Mouse (Mus musculus) intestine, embryonic 16.5 days (tissue): ENCODE measurements around the gene Plaur. TPM values are rescaled to one million over a fixed set of nuclear protein-coding genes. Genes with fewer than 3 reads are reported as not detected.
"Not testable (repeated sequence)": the region's sequence is repeated elsewhere in the genome, so short reads cannot be mapped to it uniquely, and the experiment has no call there.

Source experiments
- ATAC-seq: fragments of 200-750 bp; cut with Nextera tagmentation; 2 replicates; pipeline ENCODE4 v1.8.0; 2017; ENCODE audit warnings: moderate TSS enrichment, moderate library complexity
- H3K27ac ChIP-seq: fragments of 300-500 bp; sonication (generic); 2 replicates; pipeline ENCODE4 v1.5.1; 2014; ENCODE audit warnings: mild to moderate bottlenecking, low read length
- H3K27me3 ChIP-seq: fragments of 300-500 bp; sonication (generic); replicated peaks from 2 replicates; pipeline ENCODE4 v1.6.1; 2014; ENCODE audit warnings: low read length, control low read depth, mixed read lengths; ENCODE audit not compliant: control insufficient read depth, insufficient read depth
- H3K36me3 ChIP-seq: fragments of 300-500 bp; sonication (generic); 2 replicates; pipeline ENCODE4 v1.6.1; 2014; ENCODE audit warnings: low read length, control low read depth; ENCODE audit not compliant: control insufficient read depth, insufficient read depth
- H3K4me1 ChIP-seq: fragments of 300-500 bp; sonication (generic); 2 replicates; pipeline ENCODE4 v1.6.1; 2014; ENCODE audit warnings: low read length, control low read depth, mixed read lengths; ENCODE audit not compliant: control insufficient read depth, insufficient read depth
- H3K4me2 ChIP-seq: fragments of 300-500 bp; sonication (generic); 2 replicates; pipeline ENCODE4 v1.6.1; 2014; ENCODE audit warnings: low read depth, low read length, control low read depth
- H3K4me3 ChIP-seq: fragments of 300-500 bp; sonication (generic); 2 replicates; pipeline ENCODE4 v1.5.1; 2014; ENCODE audit warnings: mild to moderate bottlenecking, low read length
- H3K9ac ChIP-seq: fragments of 300-500 bp; sonication (generic); 2 replicates; pipeline ENCODE4 v1.6.1; 2014; ENCODE audit warnings: low read depth, low read length
- H3K9me3 ChIP-seq: fragments of 300-500 bp; sonication (generic); 2 replicates; pipeline ENCODE4 v1.6.1; 2016; ENCODE audit warnings: low read length, control low read depth; ENCODE audit not compliant: control insufficient read depth
- WGBS: fragments of 180-500 bp; shearing (Covaris S2); extraction: QIAGEN DNeasy Blood & Tissue Kit; methylation state at CpG from one replicate; pipeline ENCODE4 v1.1.7; 2014; 5-methylcytosine and 5-hydroxymethylcytosine counted together
- polyA plus RNA-seq: library from polyadenylated mRNA; unstranded; fragments of >200 nt; fragmentation: Nextera tagmentation; extraction: Ambion mirVana; gene quantifications from 2 replicates; pipeline ENCODE4 v1.2.1, GENCODE M21; 2015

Gene Plaur
- polyA plus RNA-seq, 1 experiment from 2014 or later, result 9.7 TPM

- Histone ChIP-seq H3K27ac (peak within 1 kb of the TSS; percentile 97), H3K9ac (peak within 1 kb of the TSS; percentile 92), H3K4me3 (peak within 1 kb of the TSS; percentile 72), H3K9me3 (no peaks in the 10 kb centered on the region), H3K4me1 (peaks cover 37% of the 10 kb centered on the region), H3K36me3 (no peaks in the 10 kb centered on the region), H3K27me3 (no peaks in the 10 kb centered on the region; the same call in 1 of the 2 replicates), H3K4me2 (peak within 1 kb of the TSS; percentile 89)
- ATAC-seq, result peak; percentile 87
- WGBS, result under 1% methylated on average over 81 of the region's 84 CpGs
Measured at GRCm38 (mm10) chr7:24506838-24507725, 44.8 kb downstream of the Plaur start, which contains the start of gene Zfp428. Gene Zfp428, plus strand, starts transcription at chr7:24507006.

- ATAC-seq, result peak; percentile 42
- no peaks in the 10 kb centered on the region for H3K36me3 ChIP-seq
- H3K9ac ChIP-seq, result peak overlapping the region; percentile 92
- peak overlapping the region; percentile 89 for H3K4me2 ChIP-seq
- peak overlapping the region; percentile 97 for H3K27ac ChIP-seq
- WGBS, result under 1% methylated on average over 20 of the region's 20 CpGs
- H3K4me3 ChIP-seq, result peak overlapping the region; percentile 72
- no peaks in the 10 kb centered on the region for H3K27me3 ChIP-seq
- H3K9me3 ChIP-seq, result no peaks in the 10 kb centered on the region
- H3K4me1 ChIP-seq, result peaks cover 37% of the 10 kb centered on the region
Measured at GRCm38 (mm10) chr7:24507726-24508114, 45.4 kb downstream of the Plaur start.

- Histone ChIP-seq H3K9ac (no peak within 1 kb of the TSS), H3K27me3 (no peaks in the 10 kb centered on the region), H3K27ac (no peak within 1 kb of the TSS), H3K4me3 (no peak within 1 kb of the TSS), H3K4me2 (no peak within 1 kb of the TSS), H3K9me3 (no peaks in the 10 kb centered on the region), H3K4me1 (peaks cover 15% of the 10 kb centered on the region; the same call in 1 of the 2 replicates), H3K36me3 (no peaks in the 10 kb centered on the region)
- 90% methylated on average over 7 of the region's 7 CpGs for WGBS
- ATAC-seq, result no peak
Measured at GRCm38 (mm10) chr7:24512355-24512754, 50.1 kb downstream of the Plaur start, which contains the start of gene AC161166.1. Gene AC161166.1, minus strand, starts transcription at chr7:24512455.

DNA sequence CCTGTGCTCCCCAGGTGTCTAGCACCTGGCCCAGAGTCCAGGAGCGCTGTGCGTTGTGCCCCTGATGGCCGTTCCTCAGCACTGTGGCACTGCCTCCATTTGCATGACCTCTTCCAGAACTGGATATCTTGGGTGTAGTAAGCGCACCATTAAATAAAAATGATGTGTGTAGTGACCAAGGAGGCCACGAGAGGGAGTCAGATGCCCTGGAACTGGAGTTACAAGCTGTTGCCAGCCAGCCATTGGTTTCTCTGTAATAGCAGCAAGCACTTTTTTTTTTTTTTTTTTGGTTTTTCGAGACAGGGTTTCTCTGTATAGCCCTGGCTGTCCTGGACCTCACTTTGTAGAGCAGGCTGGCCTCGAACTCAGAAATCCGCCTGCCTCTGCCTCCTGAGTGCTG lies 54.0 kb downstream of the Plaur start:
- 74% methylated on average over 8 of the region's 8 CpGs for WGBS

DNA sequence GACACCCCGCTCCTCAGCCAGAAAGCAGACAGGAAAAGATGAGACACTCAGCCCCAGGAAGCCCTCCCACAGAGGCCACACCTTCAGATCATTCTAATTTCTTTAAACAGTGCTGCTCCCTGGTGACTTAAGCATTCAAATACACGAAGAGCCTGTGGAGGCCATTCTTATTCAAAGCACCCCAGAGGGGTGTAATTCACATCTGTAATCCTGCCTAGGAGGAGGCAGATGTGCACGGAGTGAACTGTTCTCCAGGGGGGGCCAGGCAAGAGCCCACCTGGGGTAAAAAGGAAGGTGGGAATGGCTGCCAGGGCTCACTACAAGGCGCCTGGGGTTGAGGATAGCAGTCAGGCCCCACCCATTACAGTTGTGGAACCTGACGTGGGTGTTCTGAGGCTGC lies 54.8 kb downstream of the Plaur start:
- 54% methylated on average over 5 of the region's 5 CpGs for WGBS
- no peaks in the 10 kb centered on the region for H3K9me3 ChIP-seq
- H3K4me1 ChIP-seq, result no peaks in the 10 kb centered on the region
- H3K4me3 ChIP-seq, result no peak overlapping the region
- no peaks in the 10 kb centered on the region for H3K36me3 ChIP-seq
- H3K27me3 ChIP-seq, result no peaks in the 10 kb centered on the region
- no peak overlapping the region for H3K4me2 ChIP-seq
- no peak for ATAC-seq
- H3K9ac ChIP-seq, result no peak overlapping the region
- H3K27ac ChIP-seq, result no peak overlapping the region

More for the DNA sequence above, 54.0 kb downstream of the Plaur start:
- H3K4me2 ChIP-seq, H3K4me3 ChIP-seq, H3K4me1 ChIP-seq, H3K36me3 ChIP-seq, H3K27ac ChIP-seq, H3K9ac ChIP-seq, H3K27me3 ChIP-seq, H3K9me3 ChIP-seq, ATAC-seq: not testable (repeated sequence)

DNA sequence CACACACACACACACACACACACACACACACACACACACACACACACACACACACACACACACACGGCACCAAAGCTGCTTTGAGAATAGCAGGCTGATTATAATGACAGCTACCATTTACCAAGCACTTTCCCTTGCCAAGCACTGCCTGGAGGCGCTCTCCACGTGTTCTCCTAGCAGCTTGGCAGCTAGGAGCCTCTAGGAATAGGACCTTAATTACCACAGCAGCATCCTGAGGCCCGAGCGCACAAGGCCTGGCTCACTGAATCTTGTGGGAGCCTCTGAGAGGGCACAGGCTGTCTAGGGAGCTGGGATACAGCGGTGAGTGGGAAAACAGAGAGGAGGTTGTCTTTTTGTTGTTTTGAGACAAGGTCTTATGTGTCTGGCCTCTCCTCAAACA lies 55.4 kb downstream of the Plaur start:
- Histone ChIP-seq H3K9ac (no peak overlapping the region), H3K9me3 (no peaks in the 10 kb centered on the region), H3K27ac (no peak overlapping the region), H3K4me3 (no peak overlapping the region), H3K4me1 (no peaks in the 10 kb centered on the region), H3K27me3 (no peaks in the 10 kb centered on the region), H3K4me2 (no peak overlapping the region), H3K36me3 (no peaks in the 10 kb centered on the region)
- no peak for ATAC-seq
- WGBS, result 65% methylated on average over 6 of the region's 6 CpGs

DNA sequence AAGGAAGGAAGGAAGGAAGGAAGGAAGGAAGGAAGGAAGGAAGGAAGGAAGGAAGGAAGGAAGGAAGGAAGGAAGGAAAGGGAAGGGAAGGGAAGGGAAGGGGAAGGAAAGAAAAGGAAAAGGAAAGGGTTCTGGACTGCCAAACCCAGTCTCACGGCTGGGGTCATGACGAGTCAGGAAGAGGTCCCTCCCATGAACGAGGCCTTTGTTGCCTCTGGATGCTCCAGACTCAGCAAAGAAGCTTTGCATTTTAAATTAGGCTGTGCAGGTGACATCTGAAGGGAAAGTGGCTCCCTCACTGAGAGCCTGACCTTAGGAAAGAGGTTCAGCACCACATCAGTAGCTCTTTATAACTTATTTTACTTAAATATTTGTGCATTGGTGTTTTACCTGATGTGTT lies 56.8 kb downstream of the Plaur start:
- 56% methylated on average over 3 of the region's 3 CpGs for WGBS
- ATAC-seq, result no peak
- no peak overlapping the region for H3K27ac ChIP-seq
- H3K36me3 ChIP-seq, result no peaks in the 10 kb centered on the region
- no peak overlapping the region for H3K4me3 ChIP-seq
- no peaks in the 10 kb centered on the region for H3K27me3 ChIP-seq
- no peak overlapping the region for H3K4me2 ChIP-seq
- no peaks in the 10 kb centered on the region for H3K9me3 ChIP-seq
- no peaks in the 10 kb centered on the region for H3K4me1 ChIP-seq
- H3K9ac ChIP-seq, result no peak overlapping the region

GRCm38 (mm10) chr7:24520054-24520453 lies 57.8 kb downstream of the Plaur start:
- not testable (repeated sequence) for H3K4me2 ChIP-seq, H3K4me3 ChIP-seq, H3K27me3 ChIP-seq, H3K4me1 ChIP-seq, H3K9ac ChIP-seq, ATAC-seq, H3K9me3 ChIP-seq, H3K36me3 ChIP-seq, H3K27ac ChIP-seq
- 82% methylated on average over 10 of the region's 10 CpGs for WGBS

DNA sequence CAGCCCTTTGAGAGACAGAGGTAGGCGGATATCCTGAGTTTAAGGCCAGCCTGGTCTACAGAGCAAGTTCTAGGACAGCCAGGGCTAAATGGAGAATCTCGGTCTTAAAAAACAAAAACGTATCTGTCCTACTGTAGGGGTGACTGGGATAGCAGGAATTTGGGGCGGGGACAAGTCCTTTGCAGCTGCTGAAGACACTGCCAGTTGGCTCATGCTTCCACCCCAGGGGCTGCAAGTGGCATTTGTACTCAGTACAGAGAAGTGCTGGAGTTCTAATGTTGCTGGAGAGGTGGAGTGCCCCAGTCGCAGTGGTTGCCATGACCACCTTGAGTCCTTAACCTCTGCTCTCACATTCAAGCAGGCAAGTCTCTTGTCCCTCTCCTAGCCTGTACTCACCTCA lies 60.5 kb downstream of the Plaur start:
- no peaks in the 10 kb centered on the region for H3K9me3 ChIP-seq
- H3K27me3 ChIP-seq, result no peaks in the 10 kb centered on the region
- ATAC-seq, result no peak
- 58% methylated on average over 5 of the region's 5 CpGs for WGBS
- H3K4me1 ChIP-seq, result no peaks in the 10 kb centered on the region
- no peaks in the 10 kb centered on the region for H3K36me3 ChIP-seq
- no peak overlapping the region for H3K4me3 ChIP-seq
- no peak overlapping the region for H3K27ac ChIP-seq
- no peak overlapping the region for H3K4me2 ChIP-seq
- no peak overlapping the region for H3K9ac ChIP-seq
